Mouse (Mus musculus) bone marrow macrophage, adult 2 months (primary cell): Measurements from ENCODE around the gene Ttc28.

Experiments
- CTCF ChIP-seq: IDR thresholded peaks from 2 replicates; pipeline ENCODE4 v1.5.1; 2012; ENCODE audit warnings: low read depth, mild to moderate bottlenecking, low read length, moderate library complexity
- POLR2A ChIP-seq: IDR thresholded peaks from 2 replicates; pipeline ENCODE4 v1.6.1; 2012; ENCODE audit warnings: mild to moderate bottlenecking, low read depth, low read length, borderline replicate concordance

- TF ChIP-seq CTCF, result no peak
- TF ChIP-seq POLR2A, result no peak
Measured at GRCm38 (mm10) chr5:111137283-111137682, 257.7 kb downstream of the Ttc28 start.
